Mouse (Mus musculus) hindbrain, embryonic 16.5 days (tissue): ENCODE data around the gene Ghrl. TPM values are rescaled to one million over a fixed set of nuclear protein-coding genes. Genes with fewer than 3 reads are reported as not detected.
"Not testable (repeated sequence)": the region's sequence is repeated elsewhere in the genome, so short reads cannot be mapped to it uniquely, and the experiment has no call there.

Experiments
- ATAC-seq: fragments of 200-750 bp; cut with Nextera tagmentation; 2 replicates; pipeline ENCODE4 v1.8.0; 2017; ENCODE audit warnings: moderate TSS enrichment, moderate library complexity
- H3K27ac ChIP-seq: fragments of 300-500 bp; sonication (generic); 2 replicates; pipeline ENCODE4 v1.5.1; 2014; ENCODE audit warnings: low read depth, mild to moderate bottlenecking, control low read depth, low read length, moderate library complexity
- H3K27me3 ChIP-seq: fragments of 300-500 bp; sonication (generic); replicated peaks from 2 replicates; pipeline ENCODE4 v1.6.1; 2014; ENCODE audit warnings: low read length; ENCODE audit not compliant: control insufficient read depth, insufficient read depth
- H3K36me3 ChIP-seq: fragments of 300-500 bp; sonication (generic); 2 replicates; pipeline ENCODE4 v1.6.1; 2014; ENCODE audit warnings: mild to moderate bottlenecking, low read length, moderate library complexity, mixed read lengths; ENCODE audit not compliant: control insufficient read depth, insufficient read depth
- H3K4me1 ChIP-seq: fragments of 300-500 bp; sonication (generic); 2 replicates; pipeline ENCODE4 v1.6.1; 2014; ENCODE audit warnings: low read depth, low read length; ENCODE audit not compliant: control insufficient read depth, insufficient read depth
- H3K4me2 ChIP-seq: fragments of 300-500 bp; sonication (generic); 2 replicates; pipeline ENCODE4 v1.6.1; 2014; ENCODE audit warnings: mild to moderate bottlenecking, low read length, control low read depth, moderate library complexity
- H3K4me3 ChIP-seq: fragments of 300-500 bp; sonication (generic); 2 replicates; pipeline ENCODE4 v1.5.1; 2014; ENCODE audit warnings: mild to moderate bottlenecking, low read length, control low read depth, moderate library complexity
- H3K9ac ChIP-seq: fragments of 300-500 bp; sonication (generic); 2 replicates; pipeline ENCODE4 v1.6.1; 2014; ENCODE audit warnings: low read depth, mild to moderate bottlenecking, control low read depth, low read length, moderate library complexity
- H3K9me3 ChIP-seq: fragments of 300-500 bp; sonication (generic); 2 replicates; pipeline ENCODE4 v1.6.1; 2014; ENCODE audit warnings: mild to moderate bottlenecking, low read length, moderate library complexity; ENCODE audit not compliant: control insufficient read depth
- WGBS: fragments of 180-500 bp; shearing (Covaris S2); extraction: QIAGEN DNeasy Blood & Tissue Kit; methylation state at CpG from one replicate; pipeline ENCODE4 v1.1.7; 2014; 5-methylcytosine and 5-hydroxymethylcytosine counted together
- polyA plus RNA-seq: library from polyadenylated mRNA; unstranded; fragments of >200 nt; fragmentation: Nextera tagmentation; extraction: Ambion mirVana; gene quantifications from 2 replicates; pipeline ENCODE4 v1.2.1, GENCODE M21; 2015

Ghrl gene
- polyA plus RNA-seq, 1 experiment from 2014 or later, result 0.93 TPM

DNA sequence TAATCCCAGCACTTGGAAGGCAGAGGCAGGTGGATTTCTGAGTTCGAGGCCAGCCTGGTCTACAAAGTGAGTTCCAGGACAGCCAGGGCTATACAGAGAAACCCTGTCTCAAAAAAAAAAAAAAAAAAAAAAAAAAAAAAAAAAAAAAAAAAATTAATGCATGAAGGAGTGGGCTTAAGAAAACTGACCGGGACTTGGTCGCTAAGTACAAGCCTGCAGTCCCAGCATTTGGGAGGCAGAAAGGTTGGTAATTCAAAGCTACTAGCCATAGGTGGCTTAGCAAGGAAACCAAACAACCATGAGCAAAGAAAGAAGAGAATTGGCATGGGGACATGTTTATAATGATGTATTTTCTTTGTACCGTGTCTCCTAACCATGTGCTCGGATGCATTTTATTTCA is 6.3 kb downstream of the Ghrl start:
- not testable (repeated sequence) for H3K9me3 ChIP-seq, H3K27ac ChIP-seq, H3K9ac ChIP-seq, H3K27me3 ChIP-seq, H3K4me1 ChIP-seq, H3K4me2 ChIP-seq, ATAC-seq, H3K4me3 ChIP-seq
- 97% methylated on average over 5 of the region's 5 CpGs for WGBS
- peaks cover 55% of the 10 kb centered on the region for H3K36me3 ChIP-seq

DNA sequence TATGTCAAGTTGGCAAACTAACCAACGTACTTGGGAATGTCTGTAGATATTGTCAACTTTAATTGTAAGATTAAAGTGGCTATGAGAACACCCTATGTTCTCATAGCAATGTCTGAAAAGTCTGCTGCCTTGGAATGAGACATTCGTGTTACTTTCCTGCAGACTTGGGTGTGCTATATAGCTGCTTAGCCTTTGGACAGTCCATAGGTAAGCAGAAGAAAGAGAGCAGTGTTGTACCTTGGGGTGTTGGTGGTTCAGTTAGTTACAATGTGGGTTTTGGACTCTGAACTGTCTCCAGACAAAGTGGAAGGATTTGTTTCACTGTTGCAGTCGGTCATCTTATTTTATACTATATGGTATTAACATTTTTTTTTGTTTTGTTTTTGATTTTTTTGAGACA is 7.0 kb downstream of the Ghrl start:
- Histone ChIP-seq H3K27ac (no peak overlapping the region), H3K9me3 (no peaks in the 10 kb centered on the region), H3K27me3 (no peaks in the 10 kb centered on the region), H3K4me2 (no peak overlapping the region), H3K9ac (no peak overlapping the region), H3K36me3 (peaks cover 58% of the 10 kb centered on the region), H3K4me3 (no peak overlapping the region), H3K4me1 (no peaks in the 10 kb centered on the region)
- no peak for ATAC-seq
- WGBS, result 93% methylated on average over 3 of the region's 3 CpGs

DNA sequence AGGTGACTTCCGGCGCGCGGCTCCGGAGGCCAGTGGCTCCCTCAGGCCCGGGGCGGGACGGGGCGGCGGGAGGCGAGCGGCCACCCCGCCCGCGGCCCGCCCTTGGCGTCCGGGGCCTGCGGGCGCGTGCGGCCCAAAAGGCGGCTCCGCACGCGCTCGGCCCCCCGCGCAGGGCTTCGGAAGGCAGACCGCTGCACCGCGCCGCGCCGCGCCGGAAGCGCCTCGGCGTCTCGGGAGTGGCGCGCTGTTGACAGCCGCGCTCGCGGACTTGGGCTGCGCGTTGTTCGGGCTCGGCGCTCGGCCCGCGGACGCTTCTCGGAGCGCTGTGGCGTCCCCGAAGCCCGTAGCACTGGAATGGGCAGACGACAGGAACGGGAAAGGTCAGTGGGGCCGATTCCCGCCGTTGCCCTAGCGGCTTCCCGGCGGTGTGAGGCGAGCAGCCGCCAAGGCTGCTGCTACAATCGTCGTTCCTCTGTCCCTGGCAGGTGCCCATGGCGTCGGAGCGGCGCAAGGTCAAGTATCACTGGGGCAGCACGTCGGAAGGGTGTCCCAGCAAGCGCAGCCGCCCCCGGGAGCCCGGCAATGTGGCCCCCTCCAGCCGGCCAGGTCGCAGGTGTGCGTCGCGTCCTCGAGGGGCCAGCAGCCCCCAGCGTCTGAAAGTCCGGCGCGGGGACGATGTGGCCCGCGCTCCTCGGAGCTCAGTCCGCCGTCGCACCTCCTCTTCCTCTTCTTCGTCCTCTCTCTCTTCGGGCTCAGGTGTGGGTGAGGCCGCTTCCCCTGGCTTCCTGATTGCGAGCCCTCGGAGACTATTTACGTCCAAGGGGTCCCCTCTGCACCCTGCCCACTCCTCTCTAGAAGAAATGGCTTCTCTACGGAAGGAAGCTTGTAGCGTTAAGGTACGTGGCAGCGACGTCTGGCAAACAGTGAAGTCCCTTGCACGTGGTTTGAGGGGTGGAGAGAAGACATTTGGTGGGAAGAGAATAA is 22.2 kb downstream of the Ghrl start:
- peak; percentile 73 for ATAC-seq

DNA sequence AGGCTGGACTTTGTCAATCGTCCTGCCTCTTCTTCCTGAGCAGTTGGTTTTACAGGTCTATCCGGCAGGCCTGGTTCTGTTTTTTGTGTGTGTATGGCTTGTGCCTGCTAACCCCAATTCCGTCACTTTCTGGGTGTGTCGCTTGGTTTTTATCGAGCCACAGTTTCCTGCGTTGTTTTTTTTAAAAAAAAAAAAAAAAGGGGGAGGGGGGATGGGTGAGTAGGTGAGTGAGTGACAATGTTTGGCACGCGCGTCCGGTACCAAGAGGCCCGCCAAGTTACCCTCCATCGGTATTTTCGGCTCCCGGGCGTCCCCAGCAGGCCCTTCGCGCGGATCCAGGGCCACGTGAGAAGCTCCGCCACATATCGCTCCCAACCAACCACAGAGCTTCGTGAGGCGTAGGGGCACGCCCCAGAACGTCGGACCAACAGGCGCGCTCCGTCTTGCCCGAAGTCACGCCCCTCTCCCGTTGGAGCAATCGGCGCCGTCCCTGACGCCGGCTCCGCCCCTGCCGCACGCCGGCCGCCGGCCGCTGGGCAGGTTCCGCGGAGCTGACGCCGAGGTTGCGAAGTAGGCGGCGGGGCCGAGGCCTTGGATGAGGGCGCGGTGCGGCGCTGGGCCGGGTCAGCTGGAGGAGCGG is 23.0 kb downstream of the Ghrl start, which contains the start of gene Tatdn2:
Tatdn2 (plus strand) TSS at position 469 of the 640 bp plus-strand sequence.
- 1% methylated on average over 58 of the region's 58 CpGs for WGBS

More for the DNA sequence above, 22.2 kb downstream of the Ghrl start:
- no peaks in the 10 kb centered on the region for H3K9me3 ChIP-seq
- no peaks in the 10 kb centered on the region for H3K27me3 ChIP-seq
- peaks cover 8% of the 10 kb centered on the region for H3K36me3 ChIP-seq
- peak overlapping the region; percentile 89 for H3K4me3 ChIP-seq
- H3K9ac ChIP-seq, result peak overlapping the region; percentile 85
- peak overlapping the region; percentile 90 for H3K27ac ChIP-seq
- under 1% methylated on average over 84 of the region's 113 CpGs for WGBS
- H3K4me1 ChIP-seq, result peaks cover 12% of the 10 kb centered on the region
- H3K4me2 ChIP-seq, result peak overlapping the region; percentile 83

DNA sequence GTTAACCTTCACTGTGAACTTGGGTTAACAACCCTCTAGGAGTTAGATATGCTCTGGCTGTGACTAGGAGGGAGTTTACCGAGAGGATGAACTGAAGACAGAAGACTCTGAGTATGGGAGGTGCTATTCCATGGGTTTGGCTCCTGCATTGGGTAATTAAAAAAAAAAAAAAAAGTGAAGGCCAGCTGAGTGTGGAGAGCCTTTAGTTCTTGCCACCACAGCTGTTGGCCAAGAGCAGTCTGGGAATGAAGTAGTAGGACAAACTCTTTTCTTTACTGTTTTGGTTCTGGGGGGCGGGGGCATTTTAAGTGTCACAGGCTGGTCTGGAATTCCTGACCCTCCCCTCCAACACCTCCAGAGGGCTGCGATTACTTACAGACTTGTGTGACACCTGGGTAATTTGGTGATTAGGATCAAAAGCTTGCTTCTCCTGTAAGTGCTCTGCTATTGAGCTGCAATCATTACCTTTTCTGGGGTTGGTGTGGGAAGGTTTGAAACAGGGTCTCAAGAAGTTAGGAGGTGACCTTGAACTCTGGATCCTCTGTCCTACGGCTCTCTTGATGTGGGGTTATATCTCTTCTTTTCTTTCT is 23.8 kb downstream of the Ghrl start:
- WGBS, result 87% methylated on average over 4 of the region's 4 CpGs
- H3K9ac ChIP-seq, result no peak overlapping the region
- H3K27me3 ChIP-seq, result no peaks in the 10 kb centered on the region
- H3K4me2 ChIP-seq, result peak overlapping the region; percentile 62
- H3K27ac ChIP-seq, result peak overlapping the region; percentile 48
- H3K4me1 ChIP-seq, result peaks cover 12% of the 10 kb centered on the region
- no peaks in the 10 kb centered on the region for H3K36me3 ChIP-seq
- no peaks in the 10 kb centered on the region for H3K9me3 ChIP-seq
- ATAC-seq, result no peak
- H3K4me3 ChIP-seq, result peak overlapping the region; percentile 89; the same call in 1 of the 2 replicates

More for the DNA sequence above, 23.0 kb downstream of the Ghrl start, which contains the start of gene Tatdn2:
- Histone ChIP-seq H3K9me3 (no peaks in the 10 kb centered on the region), H3K36me3 (0 out of 2 replicates have a peak, but pooled peaks cover 2% of the 10 kb centered on the region), H3K4me2 (peak within 1 kb of the TSS; percentile 83), H3K9ac (peak within 1 kb of the TSS; percentile 85), H3K27ac (peak within 1 kb of the TSS; percentile 90), H3K27me3 (no peaks in the 10 kb centered on the region), H3K4me3 (peak within 1 kb of the TSS; percentile 89), H3K4me1 (peaks cover 12% of the 10 kb centered on the region)
- ATAC-seq, result peak; percentile 100

DNA sequence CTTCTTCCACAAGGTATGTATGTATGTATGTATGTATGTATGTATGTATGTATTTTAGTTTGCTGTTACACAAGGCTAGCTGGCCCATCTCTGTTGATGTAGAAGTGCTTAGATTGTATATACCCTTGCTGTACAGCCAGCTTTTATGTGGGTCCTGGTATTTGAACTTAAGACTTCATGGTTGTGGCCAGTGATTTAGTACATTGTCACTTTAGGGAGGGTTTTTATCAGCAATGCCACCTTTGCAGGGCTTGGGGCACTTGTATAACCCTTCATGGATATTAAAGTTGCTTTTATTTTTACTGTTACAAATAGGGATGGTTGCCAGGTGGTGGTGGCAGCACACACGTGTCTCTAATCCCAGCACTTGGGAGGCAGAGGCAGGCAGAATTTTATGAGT is 24.5 kb downstream of the Ghrl start:
- Histone ChIP-seq H3K9ac (no peak overlapping the region), H3K4me2 (no peak overlapping the region), H3K9me3 (no peaks in the 10 kb centered on the region), H3K27me3 (no peaks in the 10 kb centered on the region), H3K27ac (no peak overlapping the region), H3K4me3 (no peak overlapping the region), H3K36me3 (no peaks in the 10 kb centered on the region), H3K4me1 (peaks cover 12% of the 10 kb centered on the region)
- 50% methylated on average over 1 of the region's 1 CpGs for WGBS
- ATAC-seq, result no peak

DNA sequence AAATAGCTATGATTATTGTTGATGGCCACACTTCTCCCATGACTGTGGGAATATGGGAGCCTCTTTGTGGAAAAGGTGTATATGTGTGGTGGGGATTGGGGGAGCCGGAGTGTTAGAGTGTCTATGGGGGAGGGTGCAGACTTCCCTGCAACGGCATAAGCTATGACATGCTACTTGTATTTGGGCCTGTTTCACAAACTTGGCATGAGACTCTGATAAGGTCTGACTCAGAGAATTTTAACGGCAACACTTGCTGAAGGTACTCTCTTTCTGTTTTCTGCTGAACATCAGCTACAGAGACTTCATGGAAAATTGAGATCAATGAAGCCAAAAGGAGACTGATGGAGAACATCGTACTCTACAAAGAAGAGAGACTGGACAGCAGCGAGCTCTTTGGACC is 26.3 kb downstream of the Ghrl start:
- ATAC-seq, result no peak
- Histone ChIP-seq H3K9me3 (no peaks in the 10 kb centered on the region), H3K4me2 (no peak overlapping the region), H3K36me3 (no peaks in the 10 kb centered on the region), H3K4me1 (peaks cover 3% of the 10 kb centered on the region), H3K4me3 (no peak overlapping the region), H3K27ac (no peak overlapping the region), H3K9ac (no peak overlapping the region), H3K27me3 (no peaks in the 10 kb centered on the region)
- 93% methylated on average over 5 of the region's 5 CpGs for WGBS

DNA sequence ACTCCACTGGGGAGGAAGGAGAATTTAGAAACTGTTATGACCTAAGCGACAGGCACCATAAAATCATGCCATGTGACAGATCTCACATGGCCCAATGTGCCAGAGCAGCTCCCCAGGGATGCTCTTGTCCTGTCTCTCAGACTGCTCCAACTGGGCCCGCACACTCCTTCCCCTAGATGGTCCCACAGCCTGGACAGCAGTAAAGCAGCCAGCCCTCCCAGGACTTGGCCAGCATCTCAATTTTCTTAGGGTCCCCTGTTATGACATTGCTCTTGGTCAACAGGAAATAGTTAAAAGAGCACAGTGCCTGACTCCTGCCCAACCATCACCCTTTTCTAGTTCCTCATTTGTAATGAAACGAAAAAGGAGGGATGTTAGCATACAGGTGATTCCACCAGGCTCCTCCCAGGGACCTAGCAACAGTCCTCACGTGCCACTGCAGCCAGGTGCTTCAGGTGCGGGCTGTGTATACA is 27.0 kb downstream of the Ghrl start:
- Histone ChIP-seq H3K4me3 (no peak overlapping the region), H3K9me3 (no peaks in the 10 kb centered on the region), H3K27me3 (no peaks in the 10 kb centered on the region), H3K4me2 (no peak overlapping the region), H3K36me3 (no peaks in the 10 kb centered on the region), H3K4me1 (no peaks in the 10 kb centered on the region), H3K27ac (no peak overlapping the region), H3K9ac (no peak overlapping the region)
- ATAC-seq, result no peak
- 77% methylated on average over 5 of the region's 5 CpGs for WGBS

DNA sequence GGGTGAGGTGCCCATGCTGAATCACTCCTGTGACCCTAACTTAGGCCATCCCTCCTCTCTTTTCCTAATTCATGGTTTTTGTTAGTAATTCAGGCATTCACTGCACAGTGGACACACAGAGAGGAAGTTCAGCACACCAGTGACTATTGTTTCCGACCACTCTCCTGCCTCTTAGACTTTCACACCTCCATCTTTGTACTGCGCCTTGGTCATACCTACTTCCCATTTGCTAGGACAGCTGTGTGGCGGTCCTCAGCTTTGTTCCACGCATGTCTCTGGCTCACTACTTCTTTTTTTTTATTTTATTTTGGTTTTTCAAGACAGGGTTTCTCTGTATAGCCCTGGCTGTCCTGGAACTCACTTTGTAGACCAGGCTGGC is 28.6 kb downstream of the Ghrl start:
- WGBS, result 83% methylated on average over 4 of the region's 4 CpGs
- ATAC-seq, result no peak
- no peak overlapping the region for H3K9ac ChIP-seq
- H3K4me2 ChIP-seq, result no peak overlapping the region
- no peaks in the 10 kb centered on the region for H3K9me3 ChIP-seq
- no peak overlapping the region; the same call in 1 of the 2 replicates for H3K27ac ChIP-seq
- H3K36me3 ChIP-seq, result no peaks in the 10 kb centered on the region
- no peak overlapping the region for H3K4me3 ChIP-seq
- no peaks in the 10 kb centered on the region for H3K4me1 ChIP-seq
- H3K27me3 ChIP-seq, result no peaks in the 10 kb centered on the region
